Mouse (Mus musculus) c-Kit-positive CD71-positive TER-119-negative erythroid progenitor cells, embryonic 14.5 days (primary cell): ENCODE measurements around the gene Cst9.

ENCODE experiments used
- DNase-seq: peaks from one replicate; pipeline ENCODE4 v3.0.0-alpha.2; 2013; ENCODE audit warnings: low read depth

Gene Cst9

DNA sequence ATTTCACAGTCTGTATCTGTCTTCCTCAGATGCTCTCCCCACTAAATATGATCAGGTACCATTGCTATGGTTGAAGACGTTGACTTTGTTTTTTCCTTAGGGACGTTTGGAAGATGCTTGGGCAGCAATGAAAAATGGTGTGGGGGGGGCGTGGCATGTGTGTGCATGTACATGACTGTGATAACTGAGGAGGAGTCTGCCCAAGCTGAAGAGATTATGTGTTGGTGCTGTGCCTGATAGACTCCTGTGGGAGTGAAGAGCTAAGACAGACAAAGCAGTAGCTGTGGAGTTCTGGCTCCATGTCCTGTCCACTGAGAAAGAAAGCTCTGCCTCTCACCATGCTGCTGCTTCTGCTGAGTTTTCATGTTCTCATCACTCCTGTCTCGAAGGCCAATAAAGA is at the start of gene Cst9:
Gene Cst9 (plus strand): TSS at position 236 of the 400 bp plus-strand sequence.
- DNase-seq = no peak

- no peak for DNase-seq
Observed at GRCm38 (mm10) chr2:148789142-148789541, 45.8 kb upstream of the Cst9 start, which contains the start of gene Cst12. Gene Cst12, plus strand, starts transcription at chr2:148789361.

- DNase-seq = no peak
Observed at GRCm38 (mm10) chr2:148798485-148798884, 36.5 kb upstream of the Cst9 start, which contains the start of gene Cst8. Gene Cst8, plus strand, starts transcription at chr2:148798785.

DNA sequence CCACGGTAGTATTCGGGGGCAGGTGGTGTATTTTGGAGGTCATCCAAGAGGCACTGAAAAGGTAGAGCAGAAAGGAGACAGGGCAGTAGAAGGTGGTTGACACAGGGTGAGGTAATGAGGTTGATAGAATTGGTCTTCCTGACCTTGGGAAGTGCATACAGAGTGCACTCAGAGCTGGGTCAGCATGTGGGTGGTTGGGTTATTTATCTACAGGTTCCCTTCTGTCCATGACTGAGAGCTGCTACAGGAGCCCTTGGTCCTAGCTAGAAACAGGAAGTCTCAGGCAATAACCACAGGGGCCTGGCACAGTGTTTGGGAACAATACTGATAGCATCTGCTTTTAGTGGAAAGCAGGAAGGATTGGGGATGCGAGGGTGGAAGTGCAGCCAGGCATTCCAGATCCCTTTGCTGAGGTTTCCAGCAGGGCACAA is 33.4 kb upstream of the Cst9 start:
- no peak for DNase-seq

- no peak for DNase-seq
Observed at GRCm38 (mm10) chr2:148806696-148807095, 28.3 kb upstream of the Cst9 start.

GRCm38 (mm10) chr2:148819909-148820308 is 15.0 kb upstream of the Cst9 start, which contains the start of gene Cst13:
Gene Cst13, plus strand, starts transcription at chr2:148820081.
- DNase-seq = no peak

- no peak for DNase-seq
Observed at GRCm38 (mm10) chr2:148825986-148826385, 9.0 kb upstream of the Cst9 start.

DNA sequence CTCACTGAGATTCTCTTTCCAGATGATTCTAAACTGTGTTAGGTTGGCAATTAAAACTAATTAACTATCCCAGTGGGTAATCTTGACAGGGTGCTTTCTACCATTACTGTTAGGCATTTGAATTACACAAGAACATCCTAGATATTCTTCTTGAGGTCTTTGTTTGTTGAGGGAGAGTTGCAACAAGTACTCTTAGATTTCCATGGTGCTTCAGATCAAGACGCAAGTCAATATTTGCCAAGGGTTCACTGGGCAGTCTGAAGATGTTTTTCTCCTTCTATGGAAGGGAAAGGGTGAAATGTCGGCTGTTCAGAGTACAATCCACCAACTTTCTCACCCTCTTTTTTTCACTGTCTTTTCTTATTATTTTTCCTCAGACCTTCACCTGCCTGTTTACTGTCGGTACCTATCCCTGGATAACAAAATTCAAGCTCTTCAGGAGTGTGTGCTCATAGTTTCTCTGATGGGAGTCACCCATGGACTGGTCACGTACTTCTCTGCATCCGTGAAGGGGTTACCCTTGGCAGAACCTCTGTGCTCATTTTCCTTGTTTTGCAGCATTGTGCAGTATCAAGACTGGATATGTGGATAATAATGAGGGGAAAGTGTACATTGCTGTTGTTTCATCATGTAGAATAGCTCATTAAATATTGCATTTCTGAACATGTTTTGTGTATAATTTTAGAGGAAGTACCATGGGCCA is 3.3 kb downstream of the Cst9 start:
- no peak for DNase-seq

DNA sequence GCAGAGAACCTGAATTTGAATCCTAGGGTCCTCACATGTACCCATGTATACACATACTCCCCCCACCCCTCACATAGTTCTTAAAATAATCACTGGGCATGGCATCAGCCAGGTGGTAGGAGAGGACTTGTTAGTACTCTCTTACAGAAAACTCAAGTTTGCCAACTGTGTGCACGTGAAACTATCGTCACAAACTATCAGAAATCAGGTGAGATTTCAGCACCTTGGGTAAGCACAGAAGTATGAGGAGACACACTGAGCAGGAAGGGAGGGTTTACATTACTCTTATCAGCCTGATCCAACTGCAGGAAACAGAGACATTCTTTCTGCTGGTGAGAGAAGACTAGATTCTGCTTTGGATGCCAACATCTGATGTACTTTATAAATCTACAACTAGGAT is 4.3 kb downstream of the Cst9 start:
- no peak for DNase-seq

- DNase-seq = peak; percentile 49
Observed at GRCm38 (mm10) chr2:148851116-148851906, 16.4 kb downstream of the Cst9 start.

DNA sequence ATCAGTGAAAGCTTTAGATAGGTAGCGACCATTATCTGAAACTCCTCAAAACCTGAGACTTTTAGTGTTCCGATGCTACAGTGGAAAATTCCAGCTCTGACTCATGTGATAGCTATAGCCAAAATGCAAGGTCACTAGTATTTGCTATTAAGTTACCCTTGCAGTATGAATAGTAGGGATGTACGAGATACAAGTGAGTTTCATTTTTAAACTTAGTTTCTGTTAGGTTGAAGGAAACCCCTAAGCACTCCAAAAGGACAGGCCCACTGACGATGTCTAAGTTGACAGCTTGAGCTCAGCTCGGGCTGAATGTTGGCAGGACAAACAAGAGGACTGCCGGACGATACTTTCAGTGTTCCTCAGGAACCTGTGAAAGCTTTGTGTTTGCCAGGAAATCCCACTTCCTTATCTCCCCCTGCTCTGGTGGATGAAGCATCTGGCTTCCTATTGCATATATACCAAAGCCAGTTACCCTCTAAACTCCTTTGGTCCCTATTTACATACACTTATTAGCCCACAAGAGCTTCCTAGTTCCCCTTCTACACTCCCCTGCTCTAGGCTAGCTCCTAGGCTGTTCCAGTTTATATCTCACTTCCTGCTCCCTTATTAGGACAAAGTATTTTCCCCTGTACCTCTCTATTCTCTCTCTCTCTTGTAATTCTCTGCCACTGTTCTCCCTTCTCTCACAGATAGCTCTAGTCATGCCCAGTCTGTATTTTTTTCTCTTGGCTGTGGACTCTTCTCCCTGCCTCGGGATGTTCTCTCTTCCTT is 21.9 kb downstream of the Cst9 start:
- no peak for DNase-seq

DNA sequence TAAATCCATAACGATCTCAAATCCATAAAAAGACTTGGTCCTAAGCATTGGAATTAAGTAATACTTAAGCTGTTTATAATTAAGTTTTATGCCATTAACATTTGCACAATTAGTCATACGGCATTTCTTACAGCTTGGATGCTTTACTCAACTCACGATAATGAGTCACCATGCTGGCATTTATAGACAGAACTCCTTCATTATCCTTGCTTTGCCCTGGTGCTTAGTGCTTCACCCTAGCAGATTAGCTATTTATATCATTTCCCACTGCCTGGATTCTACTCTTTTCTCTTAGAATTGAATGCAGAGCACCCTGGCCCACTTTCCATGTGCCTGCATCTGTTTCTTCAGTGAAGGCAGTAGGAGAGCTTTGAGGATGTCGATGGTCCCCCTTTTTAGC is 22.6 kb downstream of the Cst9 start:
- no peak for DNase-seq

- no peak for DNase-seq
Observed at GRCm38 (mm10) chr2:148860993-148861392, 26.0 kb downstream of the Cst9 start.

- DNase-seq = no peak
Observed at GRCm38 (mm10) chr2:148861693-148862092, 26.7 kb downstream of the Cst9 start.

GRCm38 (mm10) chr2:148864966-148865365 is 30.0 kb downstream of the Cst9 start, which contains the start of gene 9230104L09Rik:
Gene 9230104L09Rik, minus strand, starts transcription at chr2:148865038.
- no peak for DNase-seq

GRCm38 (mm10) chr2:148868959-148869358 is 34.0 kb downstream of the Cst9 start:
- no peak for DNase-seq

DNA sequence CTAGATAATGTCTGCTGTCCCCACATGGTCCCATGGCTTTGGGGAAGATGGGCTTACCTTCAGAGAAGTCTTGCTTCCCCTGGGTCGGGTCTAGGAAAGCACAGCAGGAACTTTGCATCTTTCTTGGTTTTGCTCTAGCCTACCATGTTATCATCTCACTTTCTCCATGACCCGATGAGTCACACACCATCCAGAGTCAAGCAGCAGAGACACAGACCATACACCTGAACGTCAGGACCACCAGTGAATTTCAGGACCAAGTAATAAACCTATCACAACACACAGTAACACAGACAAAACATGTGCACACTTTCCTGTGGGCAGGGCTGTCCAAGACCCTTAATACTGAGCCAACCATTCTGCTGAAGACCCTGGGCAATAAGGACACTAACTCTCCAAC is 35.6 kb downstream of the Cst9 start:
- DNase-seq = no peak

DNA sequence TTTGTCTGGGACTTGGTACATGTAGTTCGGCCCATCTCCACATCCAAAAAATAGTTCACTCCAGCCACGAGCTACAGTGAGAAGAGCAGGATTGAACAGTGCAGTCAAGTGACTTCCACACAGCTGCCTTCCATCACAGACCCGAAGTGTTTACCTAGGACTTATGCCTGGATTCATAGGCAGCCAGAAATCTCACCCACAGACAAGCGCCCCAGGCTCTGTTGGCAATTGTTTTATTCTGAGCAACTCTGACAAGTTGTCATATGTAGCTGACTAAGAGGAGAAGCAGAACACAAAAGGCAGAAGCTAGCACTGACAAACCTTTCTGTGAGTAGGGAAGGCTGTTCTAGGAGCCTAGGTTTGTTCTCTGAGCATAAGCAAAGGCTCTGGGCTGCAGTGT is 37.9 kb downstream of the Cst9 start:
- no peak for DNase-seq

GRCm38 (mm10) chr2:148874224-148874616 is 39.3 kb downstream of the Cst9 start:
- DNase-seq = no peak

DNA sequence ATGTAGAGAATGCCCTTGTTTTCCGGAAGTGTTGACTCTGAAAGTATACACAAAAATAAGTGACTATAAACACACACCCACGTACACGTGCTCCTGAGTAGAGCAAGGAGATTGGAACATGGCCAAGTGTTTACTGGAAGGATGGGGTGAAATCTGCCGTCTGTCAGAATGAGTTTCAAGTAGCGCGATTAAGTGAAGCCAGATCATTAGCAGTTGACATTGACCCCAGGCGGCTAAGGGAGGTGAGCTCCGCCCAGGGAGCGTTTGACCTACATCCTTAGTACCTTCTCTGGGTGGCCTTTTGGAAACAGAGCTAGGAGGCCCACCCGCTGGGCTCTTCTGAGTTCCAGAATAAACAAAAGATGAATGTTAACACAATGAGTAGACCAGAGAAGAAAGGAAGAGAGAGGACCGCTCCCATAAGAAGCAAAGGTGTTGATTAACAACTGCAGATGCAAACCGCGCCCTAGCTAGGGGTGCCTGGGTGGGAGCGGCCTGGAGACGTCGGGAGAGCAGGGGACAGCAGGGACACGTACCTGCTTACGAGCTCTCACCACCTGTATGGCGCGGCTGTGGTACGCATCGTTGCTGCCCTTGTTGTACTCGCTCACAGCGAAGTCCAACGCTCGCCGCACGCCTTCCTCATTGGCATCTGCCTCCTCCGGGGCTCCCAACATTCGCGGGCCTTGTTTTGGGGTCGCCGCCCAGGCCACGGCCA is 39.8 kb downstream of the Cst9 start:
- peak; percentile 15 for DNase-seq

- peak; percentile 60 for DNase-seq
Observed at GRCm38 (mm10) chr2:148875335-148875811, 40.4 kb downstream of the Cst9 start, which contains the start of gene Cst3. Gene Cst3, minus strand, starts transcription at chr2:148875692.
